Mouse (Mus musculus): ENCODE measurements around the gene Ankmy2.

- TF ChIP-seq CTCF (IDR thresholded peaks at IDR 0.05) (peak; percentile 54), EP300 (IDR thresholded peaks at IDR 0.05; ENCODE audit: insufficient read depth, low read depth, low read length) (no peak)
These were observed 48.5 kb upstream of the Ankmy2 start for GRCm38 (mm10) chr12:36108442-36108841.
